Mouse (Mus musculus) ES-E14 (cell line): ENCODE results near the gene Oaz1. TPM values are rescaled to one million over a fixed set of nuclear protein-coding genes. Genes with fewer than 3 reads are reported as not detected.
A peak's percentile ranks its signal among the peaks of the same experiment; 100 is the strongest.

ENCODE experiments used
- DNase-seq: peaks from one replicate; pipeline ENCODE4 v3.0.0-alpha.2; 2013; ENCODE audit warnings: low read depth, low spot score
- H3K27ac ChIP-seq: 2 replicates; pipeline ENCODE4 v1.5.1; 2012; ENCODE audit warnings: low read depth, mild to moderate bottlenecking, low read length, moderate library complexity, mixed read lengths; ENCODE audit not compliant: poor library complexity, insufficient read depth, severe bottlenecking
- H3K36me3 ChIP-seq: 2 replicates; pipeline ENCODE4 v1.6.1; 2012; ENCODE audit warnings: mild to moderate bottlenecking, low read length, moderate library complexity, mixed read lengths; ENCODE audit not compliant: control insufficient read depth, poor library complexity, insufficient read depth, severe bottlenecking
- H3K4me1 ChIP-seq, 2 experiments: fragments of 150-350 bp in 1 of 2; sonication (generic) in 1 of 2; 2 replicates each; pipeline ENCODE4 v1.6.1; 2012; ENCODE audit warnings: low read length in 2 of 2, mild to moderate bottlenecking in 1 of 2, mixed read lengths in 1 of 2; ENCODE audit not compliant: control insufficient read depth in 2 of 2, insufficient read depth in 2 of 2, poor library complexity in 1 of 2
- H3K4me3 ChIP-seq, 2 experiments: fragments of 150-350 bp in 1 of 2; sonication (generic) in 1 of 2; 2 replicates each; pipeline ENCODE4 v1.5.1; 2012; ENCODE audit warnings: low read length in 2 of 2, low read depth in 1 of 2, mild to moderate bottlenecking in 1 of 2, mixed read lengths in 1 of 2; ENCODE audit not compliant: insufficient read depth in 1 of 2, poor library complexity in 1 of 2, severe bottlenecking in 1 of 2
- H3K9ac ChIP-seq: 2 replicates; pipeline ENCODE4 v1.6.1; 2012; ENCODE audit warnings: low read depth, mild to moderate bottlenecking, low read length, mixed read lengths; ENCODE audit not compliant: poor library complexity, insufficient read depth, severe bottlenecking
- H3K9me3 ChIP-seq: fragments of 150-350 bp; sonication (generic); 2 replicates; pipeline ENCODE4 v1.6.1; 2012; ENCODE audit warnings: low read depth, mild to moderate bottlenecking, low read length; ENCODE audit not compliant: control insufficient read depth, insufficient read depth
- CHD2 ChIP-seq: IDR thresholded peaks from 2 replicates; pipeline ENCODE4 v1.6.1; 2014; ENCODE audit warnings: mild to moderate bottlenecking, low read depth, low read length, inconsistent platforms
- HCFC1 ChIP-seq: IDR thresholded peaks from 2 replicates; pipeline ENCODE4 v1.6.1; 2012; ENCODE audit warnings: low read length, inconsistent platforms, borderline replicate concordance; ENCODE audit not compliant: insufficient read depth
- MAFK ChIP-seq: IDR thresholded peaks from 2 replicates; pipeline ENCODE4 v1.6.1; 2014; ENCODE audit warnings: mild to moderate bottlenecking, low read depth, low read length, inconsistent platforms; ENCODE audit not compliant: insufficient read depth
- ZC3H11A ChIP-seq: IDR thresholded peaks from 2 replicates; pipeline ENCODE4 v1.6.1; 2012; ENCODE audit warnings: low read depth, mild to moderate bottlenecking, inconsistent platforms, low read length, borderline replicate concordance
- ZNF384 ChIP-seq: IDR thresholded peaks from 2 replicates; pipeline ENCODE4 v1.6.1; 2012; ENCODE audit warnings: low read depth, low read length, inconsistent platforms
- in situ Hi-C, 2 experiments: fragments of 600-800 bp; cut with MboI; formaldehyde crosslinking; loops; one replicate each; pipeline ENCODE4 v1.15.1; 2025; ENCODE audit warnings: low sequenced_read_pairs in 2 of 2, inconsistent platforms in 1 of 2; ENCODE audit not compliant: unreplicated experiment in 2 of 2
- total RNA-seq: library from RNA; depleted of rRNA; stranded (reverse); fragments of 300-350 nt; gene quantifications from 2 replicates; pipeline ENCODE4 v1.2.3, GENCODE M21; 2012

The Oaz1 gene
- total RNA-seq, 1 experiment, result 823 TPM

DNA sequence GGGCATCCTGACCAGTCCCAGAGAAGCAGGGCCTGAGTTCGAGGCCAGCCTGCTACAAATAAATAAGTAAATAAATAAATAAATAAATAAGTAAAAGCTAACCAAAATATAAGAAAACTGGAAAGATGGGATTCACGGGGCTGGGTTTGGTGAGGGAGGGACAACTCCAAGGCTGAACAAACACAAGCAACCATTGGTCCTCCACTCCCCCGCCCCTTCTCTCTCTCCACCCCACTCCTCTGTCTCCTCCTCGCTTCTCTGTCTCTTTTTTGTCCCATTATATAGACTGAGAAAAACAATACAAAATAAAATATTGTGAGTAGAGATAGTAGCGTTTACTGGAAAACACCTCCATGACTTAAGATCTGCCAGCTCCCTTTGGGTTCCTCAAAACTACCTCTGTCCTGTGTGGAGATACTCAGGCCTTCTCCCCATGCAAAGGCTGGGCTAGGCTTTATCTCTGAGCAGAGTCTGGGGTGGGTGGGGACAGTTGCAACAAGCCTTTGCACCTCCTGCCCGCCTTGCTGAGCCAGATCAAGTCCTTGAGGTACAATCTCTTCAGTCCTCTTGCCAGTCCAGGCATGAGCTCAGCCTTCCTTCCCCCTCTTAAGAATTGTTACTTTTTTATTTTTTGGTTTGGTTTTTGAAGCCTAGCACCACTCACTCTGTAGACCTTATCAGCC lies 7.7 kb upstream of the Oaz1 start:
- in situ Hi-C loops, result no loop called here
- DNase-seq, result no peak
- Histone ChIP-seq H3K9ac (no peak overlapping the region), H3K36me3 (no peaks in the 10 kb centered on the region), H3K4me1 (peaks cover 0 to 3% of the 10 kb centered on the region in 2 experiments; a peak in 1 of 4 replicates), H3K9me3 (no peaks in the 10 kb centered on the region), H3K4me3 (no peak overlapping the region), H3K27ac (no peak overlapping the region)
- no peak for TF ChIP-seq MAFK
- TF ChIP-seq ZC3H11A, result no peak
- no peak for TF ChIP-seq CHD2
- TF ChIP-seq ZNF384, result no peak
- TF ChIP-seq HCFC1, result no peak

DNA sequence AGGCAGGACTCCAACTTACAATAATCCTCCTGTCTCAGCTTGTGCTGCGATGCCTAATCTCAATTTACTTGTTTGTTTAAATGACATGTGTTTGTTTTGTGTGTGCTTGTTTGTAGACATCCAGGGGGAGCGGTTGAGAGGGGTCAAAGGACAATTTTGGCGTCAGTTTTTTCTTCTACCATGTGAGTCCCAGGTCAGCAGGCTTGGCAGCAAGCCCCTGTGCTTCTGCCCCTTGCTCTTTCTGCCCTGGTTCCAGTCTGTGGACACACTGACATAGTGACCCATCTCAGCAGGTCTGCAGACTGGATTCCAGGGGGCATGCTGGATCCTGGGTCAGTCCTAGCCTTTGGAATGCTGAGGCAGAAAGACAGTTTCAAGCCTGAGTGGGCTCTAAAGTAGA lies 7.0 kb upstream of the Oaz1 start:
- TF ChIP-seq HCFC1 (no peak), CHD2 (no peak), MAFK (no peak), ZC3H11A (no peak), ZNF384 (no peak)

DNA sequence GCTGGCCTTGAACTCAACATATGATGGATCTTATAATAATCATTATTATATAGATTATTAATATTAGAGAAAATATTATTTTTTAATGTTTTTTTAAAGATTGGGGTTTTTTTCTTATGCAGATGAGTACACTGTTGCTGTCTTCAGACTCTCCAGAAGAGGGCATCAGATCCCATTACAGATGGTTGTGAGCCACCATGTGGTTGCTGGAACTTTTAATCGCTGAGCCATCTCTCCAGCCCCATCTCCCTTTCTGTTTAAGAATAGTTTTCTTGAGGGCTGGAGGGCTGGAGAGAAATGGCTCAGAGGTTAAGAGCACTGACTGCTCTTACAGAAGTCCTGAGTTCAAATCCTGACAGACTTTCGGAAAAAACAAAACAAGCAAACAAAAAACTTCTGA lies 4.5 kb upstream of the Oaz1 start:
- in situ Hi-C loops, result no loop called here

More for the DNA sequence above, 7.0 kb upstream of the Oaz1 start:
- Histone ChIP-seq H3K4me1 (peaks cover 0 to 3% of the 10 kb centered on the region in 2 experiments; a peak in 1 of 4 replicates), H3K36me3 (no peaks in the 10 kb centered on the region), H3K4me3 (no peak overlapping the region), H3K9ac (no peak overlapping the region), H3K27ac (no peak overlapping the region), H3K9me3 (no peaks in the 10 kb centered on the region)
- in situ Hi-C loops, result no loop called here
- no peak for DNase-seq

DNA sequence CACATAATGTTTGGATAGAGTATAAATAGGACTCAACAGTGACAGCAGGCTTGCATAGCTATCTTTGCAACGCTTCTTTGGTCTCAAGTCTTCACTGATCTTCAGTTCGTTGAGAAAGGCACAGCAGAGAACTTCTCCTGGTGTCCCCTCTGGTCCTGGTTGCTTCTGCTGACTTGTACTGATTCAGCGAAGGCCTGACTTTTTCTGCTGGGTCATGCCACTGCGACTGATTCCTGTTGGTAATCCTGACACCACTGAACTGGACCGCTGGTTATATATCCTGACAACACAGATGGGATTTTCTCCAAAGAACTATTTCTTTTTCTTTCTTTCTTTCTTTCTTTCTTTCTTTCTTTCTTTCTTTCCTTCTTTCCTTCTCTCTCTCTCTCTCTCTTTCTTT lies 3.9 kb upstream of the Oaz1 start:
- Histone ChIP-seq H3K27ac (no peak overlapping the region), H3K36me3 (peaks cover under 1% of the 10 kb centered on the region; the same call in 1 of the 2 replicates), H3K4me1 (peaks cover 0 to 3% of the 10 kb centered on the region in 2 experiments; a peak in 2 of 4 replicates), H3K4me3 (no peak overlapping the region), H3K9me3 (no peaks in the 10 kb centered on the region), H3K9ac (no peak overlapping the region)
- in situ Hi-C loops, result no loop called here
- no peak for DNase-seq
- TF ChIP-seq ZNF384 (no peak), HCFC1 (no peak), CHD2 (no peak), ZC3H11A (no peak), MAFK (no peak)

More for the DNA sequence above, 4.5 kb upstream of the Oaz1 start:
- peak; percentile 31; the same call in 1 of the 2 replicates for TF ChIP-seq ZC3H11A
- TF ChIP-seq ZNF384, result peak; percentile 57; the same call in 1 of the 2 replicates
- TF ChIP-seq CHD2, result no peak
- no peak for TF ChIP-seq HCFC1
- TF ChIP-seq MAFK, result 0 out of 2 replicates have a peak, but pooled peaks have one; percentile 11
- Histone ChIP-seq H3K4me3 (no peak overlapping the region), H3K27ac (no peak overlapping the region), H3K36me3 (no peaks in the 10 kb centered on the region), H3K4me1 (peaks cover 0 to 3% of the 10 kb centered on the region in 2 experiments; a peak in 2 of 4 replicates), H3K9ac (no peak overlapping the region), H3K9me3 (no peaks in the 10 kb centered on the region)
- DNase-seq, result no peak

DNA sequence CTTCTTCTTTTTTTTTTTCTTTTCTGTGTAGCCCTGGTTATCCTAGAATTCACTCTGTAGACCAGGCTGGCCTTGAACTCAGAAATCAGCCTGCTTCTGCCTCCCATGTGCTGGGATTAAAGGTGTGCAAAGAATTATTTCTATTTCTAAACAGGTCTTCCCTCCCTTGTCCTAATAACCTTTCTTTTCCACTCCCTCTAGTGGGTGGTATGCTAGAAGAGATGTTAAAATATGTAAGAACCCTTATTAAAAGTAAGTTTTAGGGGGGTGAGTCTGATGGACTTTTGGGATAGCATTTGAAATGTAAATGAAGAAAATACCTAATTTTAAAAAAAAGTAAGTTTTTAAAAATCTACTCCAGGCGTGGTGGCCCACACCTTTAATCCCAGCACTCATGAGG lies 3.1 kb upstream of the Oaz1 start:
- no peak for TF ChIP-seq ZC3H11A
- TF ChIP-seq HCFC1, result no peak
- TF ChIP-seq MAFK, result no peak
- TF ChIP-seq CHD2, result no peak
- no peak for TF ChIP-seq ZNF384

More for the DNA sequence above, 3.1 kb upstream of the Oaz1 start:
- H3K9ac ChIP-seq, result no peak overlapping the region
- H3K36me3 ChIP-seq, result peaks cover 9% of the 10 kb centered on the region; the same call in 1 of the 2 replicates
- H3K27ac ChIP-seq, result no peak overlapping the region
- in situ Hi-C loops, result no loop called here
- no peaks in the 10 kb centered on the region for H3K9me3 ChIP-seq
- H3K4me3 ChIP-seq, result no peak overlapping the region
- H3K4me1 ChIP-seq, result peaks cover 0 to 5% of the 10 kb centered on the region in 2 experiments; a peak in 2 of 4 replicates
- DNase-seq, result no peak
